Mouse (Mus musculus) thymus, adult 2 months (tissue): Measurements from ENCODE around the gene Nexn.

Experiments used
- CTCF ChIP-seq: fragments of 200-500 bp; IDR thresholded peaks from 2 replicates; pipeline ENCODE4 v1.5.1; 2012; ENCODE audit warnings: mild to moderate bottlenecking, control low read depth, low read length, moderate library complexity, borderline replicate concordance; ENCODE audit not compliant: control insufficient read depth, poor library complexity, insufficient read depth; ENCODE audit errors: extremely low read depth
- POLR2A ChIP-seq: fragments of 200-500 bp; IDR thresholded peaks from 2 replicates; pipeline ENCODE4 v1.6.1; 2012; ENCODE audit warnings: mild to moderate bottlenecking, low read length, control low read depth, moderate library complexity; ENCODE audit not compliant: control insufficient read depth, poor library complexity, insufficient read depth; ENCODE audit errors: extremely low read depth

DNA sequence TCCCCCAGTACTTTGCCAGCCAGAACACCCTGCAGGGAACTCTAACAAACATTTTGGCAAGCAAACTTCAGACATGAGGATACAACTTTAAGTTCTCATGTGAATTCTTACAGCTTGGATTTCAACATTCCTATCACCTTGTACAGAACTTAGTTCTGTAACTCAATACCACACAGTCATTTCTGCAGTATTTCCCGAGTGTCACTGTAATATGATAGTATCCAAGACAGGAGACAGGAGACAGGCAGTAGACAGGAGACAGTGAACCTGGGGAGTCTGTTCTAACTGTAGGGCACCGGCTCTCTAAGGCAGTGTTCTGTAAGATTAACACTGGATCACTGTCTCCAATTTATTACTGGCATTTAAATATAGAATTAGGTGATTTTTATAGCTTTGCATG is 12.3 kb upstream of the Nexn start:
- TF ChIP-seq POLR2A (no peak), CTCF (no peak)
